In the genomic region with DNA sequence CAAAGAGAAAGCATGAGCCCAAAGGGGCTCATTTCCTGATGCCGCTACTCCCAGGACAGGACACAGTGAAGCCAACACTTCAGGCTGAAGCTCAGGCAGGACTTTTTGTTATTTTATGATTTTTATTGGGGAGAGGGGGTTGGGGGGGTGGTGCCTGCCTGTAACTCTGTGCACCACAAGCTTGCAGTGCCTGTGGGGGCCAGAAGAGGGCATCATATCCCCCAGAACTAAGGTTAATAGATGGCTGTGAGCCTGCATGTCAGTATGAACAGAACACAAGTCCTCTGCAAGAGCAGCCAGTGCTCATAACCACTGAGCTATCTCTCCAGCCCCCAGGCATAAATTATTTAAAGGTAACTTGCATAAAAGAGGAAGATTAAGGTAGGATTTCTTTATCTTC, we compare ENCODE assay signal across 27 mouse cellular contexts. TPM values are rescaled to one million over a fixed set of nuclear protein-coding genes. Genes with fewer than 3 reads are reported as not detected.
A peak's percentile ranks its signal among the peaks of the same experiment; 100 is the strongest.
DNase-seq lines count a peak whose midpoint lies in the region; ATAC-seq and TF ChIP-seq lines count a peak whose summit lies in the region.
"Had no signal": no experiment of that assay in that cellular context is flagged by ENCODE, and none has a peak within 500 bp of the region (broad histone marks: within the 10 kb centered on the region; RNA-seq: fewer than 3 reads in every experiment).

No protein-coding gene starts in this region.

- H3K9me3 ChIP-seq in intestine, postnatal 0 days (ENCODE audit: control insufficient read depth): no peaks in the 10 kb centered on the region
- H3K9me3 ChIP-seq in intestine, embryonic 15.5 days: no peaks in the 10 kb centered on the region
- no peaks in the 10 kb centered on the region for H3K9me3 ChIP-seq in midbrain, postnatal 0 days (ENCODE audit: low read length)
- no peaks in the 10 kb centered on the region for H3K9me3 ChIP-seq in midbrain, embryonic 13.5 days
- H3K9me3 ChIP-seq: embryonic facial prominence, embryonic 13.5 days; forebrain, embryonic 15.5 days; heart, embryonic 12.5 days; hindbrain, embryonic 13.5 days; limb, embryonic 13.5 days; lung, embryonic 15.5 days; midbrain, embryonic 12.5 days had no signal

- no peak overlapping the region for H3K27ac ChIP-seq in intestine, postnatal 0 days (ENCODE audit: low read depth, low read length)
- no peak overlapping the region for H3K27ac ChIP-seq in intestine, embryonic 15.5 days
- H3K27ac ChIP-seq in midbrain, postnatal 0 days (ENCODE audit: low read depth, low read length): no peak overlapping the region
- H3K27ac ChIP-seq in midbrain, embryonic 13.5 days: no peak overlapping the region
- H3K27ac ChIP-seq: embryonic facial prominence, embryonic 13.5 days; forebrain, embryonic 10.5 days; forebrain, embryonic 15.5 days; hindbrain, embryonic 13.5 days; limb, embryonic 13.5 days; liver, embryonic 14.5 days; lung, embryonic 15.5 days; midbrain, embryonic 12.5 days had no signal

- H3K4me3 ChIP-seq in intestine, postnatal 0 days (ENCODE audit: low read depth, low read length): no peak overlapping the region
- H3K4me3 ChIP-seq in intestine, embryonic 15.5 days (replicated peaks): no peak overlapping the region
- H3K4me3 ChIP-seq in midbrain, postnatal 0 days (ENCODE audit: low read depth, low read length): no peak overlapping the region
- H3K4me3 ChIP-seq in midbrain, embryonic 13.5 days (replicated peaks): no peak overlapping the region
- H3K4me3 ChIP-seq: embryonic facial prominence, embryonic 13.5 days; forebrain, embryonic 10.5 days; forebrain, embryonic 15.5 days; heart, embryonic 12.5 days; hindbrain, embryonic 13.5 days; limb, embryonic 13.5 days; lung, embryonic 15.5 days; midbrain, embryonic 12.5 days had no signal

- H3K36me3 ChIP-seq in intestine, postnatal 0 days (ENCODE audit: control insufficient read depth, insufficient read depth): peaks cover 32% of the 10 kb centered on the region
- H3K36me3 ChIP-seq in intestine, embryonic 15.5 days: peaks cover 7% of the 10 kb centered on the region; the same call in 1 of the 2 replicates
- H3K36me3 ChIP-seq in midbrain, postnatal 0 days (ENCODE audit: insufficient read depth, low read length): peaks cover 14% of the 10 kb centered on the region
- H3K36me3 ChIP-seq in midbrain, embryonic 13.5 days: peaks cover 38% of the 10 kb centered on the region

- peak; percentile 28; the same call in 1 of the 2 replicates for TF ChIP-seq CTCF in intestine, postnatal 0 days (IDR thresholded peaks at IDR 0.05; ENCODE audit: low read depth)
- 0 out of 2 replicates have a peak, but pooled peaks have one; percentile 9 for TF ChIP-seq CTCF in midbrain, postnatal 0 days (IDR thresholded peaks at IDR 0.05)

- H3K9ac ChIP-seq in intestine, postnatal 0 days (ENCODE audit: low read depth, low read length): no peak overlapping the region
- H3K9ac ChIP-seq in intestine, embryonic 15.5 days: no peak overlapping the region
- no peak overlapping the region for H3K9ac ChIP-seq in midbrain, postnatal 0 days (replicated peaks; ENCODE audit: low read length, poor library complexity, severe bottlenecking)
- H3K9ac ChIP-seq in midbrain, embryonic 13.5 days (replicated peaks): no peak overlapping the region
- H3K9ac ChIP-seq: embryonic facial prominence, embryonic 13.5 days; forebrain, embryonic 15.5 days; heart, embryonic 12.5 days; hindbrain, embryonic 13.5 days; limb, embryonic 13.5 days; liver, embryonic 14.5 days; lung, embryonic 15.5 days; midbrain, embryonic 12.5 days had no signal

- no peak overlapping the region for H3K4me2 ChIP-seq in intestine, postnatal 0 days (replicated peaks; ENCODE audit: low read depth)
- no peak overlapping the region for H3K4me2 ChIP-seq in intestine, embryonic 15.5 days (replicated peaks)
- no peak overlapping the region for H3K4me2 ChIP-seq in midbrain, postnatal 0 days (ENCODE audit: low read depth, low read length, poor library complexity, severe bottlenecking)
- no peak overlapping the region for H3K4me2 ChIP-seq in midbrain, embryonic 13.5 days (replicated peaks)
- H3K4me2 ChIP-seq: embryonic facial prominence, embryonic 13.5 days; forebrain, embryonic 15.5 days; heart, embryonic 12.5 days; hindbrain, embryonic 13.5 days; limb, embryonic 13.5 days; lung, embryonic 15.5 days; midbrain, embryonic 12.5 days had no signal

- no peak for DNase-seq in midbrain, postnatal 0 days (ENCODE audit: low spot score)
- DNase-seq in ES-CJ7 (ENCODE audit: low read depth, low spot score): peak; percentile 48
- peak; percentile 63 for DNase-seq in ZHBTc4 (ENCODE audit: low read depth, low spot score)
- no peak for DNase-seq in c-Kit-positive CD71-positive TER-119-positive erythroid progenitor cells, embryonic 14.5 days (ENCODE audit: low spot score)
- DNase-seq: adrenal gland, adult 8-10 months; cerebellum, adult 11 months; cerebellum, adult 9-11 months; gastrocnemius, postnatal 25 days; heart, adult 18-20 months; heart, postnatal 4 days; kidney, adult 11 months; kidney, postnatal 14 days; right cerebral cortex, postnatal 14 days; thymus, postnatal 14 days had no signal

- H3K4me1 ChIP-seq in intestine, postnatal 0 days (replicated peaks; ENCODE audit: control insufficient read depth, insufficient read depth, low read length): no peaks in the 10 kb centered on the region
- no peaks in the 10 kb centered on the region for H3K4me1 ChIP-seq in intestine, embryonic 15.5 days (replicated peaks)
- no peaks in the 10 kb centered on the region for H3K4me1 ChIP-seq in midbrain, postnatal 0 days (ENCODE audit: insufficient read depth, low read length)
- no peaks in the 10 kb centered on the region for H3K4me1 ChIP-seq in midbrain, embryonic 13.5 days (replicated peaks)
- H3K4me1 ChIP-seq: embryonic facial prominence, embryonic 13.5 days; forebrain, embryonic 10.5 days; forebrain, embryonic 15.5 days; heart, embryonic 12.5 days; hindbrain, embryonic 13.5 days; limb, embryonic 13.5 days; lung, embryonic 15.5 days; midbrain, embryonic 12.5 days had no signal

- 96% methylated on average over 1 of the region's 1 CpGs for WGBS in intestine, postnatal 0 days
- WGBS in intestine, embryonic 15.5 days: 94% methylated on average over 1 of the region's 1 CpGs
- 96% methylated on average over 1 of the region's 1 CpGs for WGBS in midbrain, postnatal 0 days
- 94% methylated on average over 1 of the region's 1 CpGs for WGBS in midbrain, embryonic 13.5 days

- no peak for ATAC-seq in intestine, postnatal 0 days
- no peak for ATAC-seq in intestine, embryonic 15.5 days
- no peak for ATAC-seq in midbrain, postnatal 0 days (ENCODE audit: low FRiP score)
- no peak for ATAC-seq in midbrain, embryonic 13.5 days
- ATAC-seq in megakaryocyte-erythroid progenitor cell, adult 5-6 weeks (replicated peaks; ENCODE audit: low FRiP score, low TSS enrichment, poor library complexity, severe bottlenecking): no peak
- ATAC-seq: forebrain, embryonic 15.5 days had no signal

- H3K27me3 ChIP-seq in intestine, postnatal 0 days (replicated peaks; ENCODE audit: control insufficient read depth, insufficient read depth, low read length): no peaks in the 10 kb centered on the region
- no peaks in the 10 kb centered on the region for H3K27me3 ChIP-seq in intestine, embryonic 15.5 days (replicated peaks)
- H3K27me3 ChIP-seq in midbrain, postnatal 0 days (ENCODE audit: insufficient read depth, low read length): no peaks in the 10 kb centered on the region
- H3K27me3 ChIP-seq in midbrain, embryonic 13.5 days: no peaks in the 10 kb centered on the region
- H3K27me3 ChIP-seq: embryonic facial prominence, embryonic 13.5 days; forebrain, embryonic 15.5 days; heart, embryonic 12.5 days; hindbrain, embryonic 13.5 days; limb, embryonic 13.5 days; lung, embryonic 15.5 days; midbrain, embryonic 12.5 days had no signal

RNA-seq across cellular contexts. Expression of gene Sumf1, which starts 13.2 kb away (rescaled TPM):
- 30.1 and 30.2 TPM in 2 replicates for polyA plus RNA-seq in intestine, postnatal 0 days (2015; fragmentation: Nextera tagmentation; extraction: Ambion mirVana)
- polyA plus RNA-seq in intestine, embryonic 15.5 days (2015; fragmentation: Nextera tagmentation; extraction: Ambion mirVana): 22.0 and 22.3 TPM in 2 replicates
- 18.1 and 23.0 TPM in 2 replicates for total RNA-seq in midbrain, postnatal 0 days (2014; rRNA removed)
- 12.3 and 13.7 TPM in 2 replicates for polyA plus RNA-seq in midbrain, postnatal 0 days (2015; fragmentation: Nextera tagmentation; extraction: Ambion mirVana)
- polyA plus RNA-seq in midbrain, embryonic 13.5 days (2015; fragmentation: Nextera tagmentation; extraction: Ambion mirVana): 9.5 and 10.5 TPM in 2 replicates
- 4.9 and 10.9 TPM in 2 replicates for total RNA-seq in megakaryocyte-erythroid progenitor cell, adult 5-6 weeks (2014; fragmentation: Nextera tagmentation)
- 8.9 and 15.5 TPM in 2 replicates for total RNA-seq in megakaryocyte-erythroid progenitor cell, adult 5-6 weeks (2017)

RNA-seq across cellular contexts. Expression of gene Itpr1, which starts 40.7 kb away (rescaled TPM):
- 6.4 and 6.9 TPM in 2 replicates for polyA plus RNA-seq in intestine, postnatal 0 days (2015; fragmentation: Nextera tagmentation; extraction: Ambion mirVana)
- 8.4 and 9.0 TPM in 2 replicates for polyA plus RNA-seq in intestine, embryonic 15.5 days (2015; fragmentation: Nextera tagmentation; extraction: Ambion mirVana)
- 16.7 and 23.2 TPM in 2 replicates for total RNA-seq in midbrain, postnatal 0 days (2014; rRNA removed)
- polyA plus RNA-seq in midbrain, postnatal 0 days (2015; fragmentation: Nextera tagmentation; extraction: Ambion mirVana): 2.4 and 3.3 TPM in 2 replicates
- polyA plus RNA-seq in midbrain, embryonic 13.5 days (2015; fragmentation: Nextera tagmentation; extraction: Ambion mirVana): 2.9 and 4.8 TPM in 2 replicates
- total RNA-seq in megakaryocyte-erythroid progenitor cell, adult 5-6 weeks (2014; fragmentation: Nextera tagmentation): 24.8 and 25.7 TPM in 2 replicates
- 57.6 and 66.5 TPM in 2 replicates for total RNA-seq in megakaryocyte-erythroid progenitor cell, adult 5-6 weeks (2017)

Comparison
In these comparisons a context has a peak if more than half of its experiments do, and no peak if none do; other contexts are left out.
1. DNase-seq: peak in ES-CJ7 (single experiment) and ZHBTc4 (single experiment); none in midbrain, postnatal 0 days (single experiment) and c-Kit-positive CD71-positive TER-119-positive erythroid progenitor cells, embryonic 14.5 days (single experiment).